Mouse (Mus musculus) activated CD4-positive, CD25-positive, alpha-beta regulatory T cell, adult 4 months (primary cell): ENCODE measurements around the gene Pom121l2. TPM values are rescaled to one million over a fixed set of nuclear protein-coding genes. Genes with fewer than 3 reads are reported as not detected.

Experiments
- ATAC-seq: one replicate; pipeline ENCODE4 v1.8.0; 2017
- polyA plus RNA-seq, 2 experiments: library from polyadenylated mRNA; unstranded; fragments of 100-300 nt; shearing (Covaris generic); gene quantifications; one replicate each; pipeline ENCODE4 v1.2.1; 2017

Gene Pom121l2
- polyA plus RNA-seq, result not detected

GRCm38 (mm10) chr13:21980981-21981802 is at the start of gene Pom121l2:
TSS of gene Pom121l2 (plus strand) at chr13:21981194.
- no peak for ATAC-seq

- ATAC-seq, result no peak
Measured at GRCm38 (mm10) chr13:21931740-21932139, 49.3 kb upstream of the Pom121l2 start.

GRCm38 (mm10) chr13:21933626-21934548 is 47.1 kb upstream of the Pom121l2 start:
- no peak for ATAC-seq

- no peak for ATAC-seq
Measured at GRCm38 (mm10) chr13:21934982-21935791, 45.8 kb upstream of the Pom121l2 start.

DNA sequence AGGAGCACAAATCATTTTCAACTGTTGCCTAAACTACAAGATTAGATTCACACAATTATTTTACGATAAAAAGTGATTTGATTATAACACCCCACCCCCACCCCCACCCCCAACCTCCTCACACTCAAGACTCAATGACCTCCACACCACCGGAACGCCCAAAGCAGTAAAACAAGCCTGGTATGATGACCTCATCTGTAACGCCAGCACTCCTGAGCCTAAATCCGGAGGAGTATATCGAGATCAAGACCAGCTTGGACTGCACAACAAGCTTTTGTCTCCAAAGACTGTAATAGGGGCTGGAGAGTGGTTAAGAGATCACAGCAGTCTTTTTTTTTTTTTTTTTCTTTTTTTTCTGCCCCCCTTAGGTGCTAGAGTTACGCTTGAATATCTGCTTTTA is 45.2 kb upstream of the Pom121l2 start:
- no peak for ATAC-seq

- ATAC-seq, result no peak
Measured at GRCm38 (mm10) chr13:21936968-21937367, 44.0 kb upstream of the Pom121l2 start.

- peak; percentile 72 for ATAC-seq
Measured at GRCm38 (mm10) chr13:21940213-21940612, 40.8 kb upstream of the Pom121l2 start.

DNA sequence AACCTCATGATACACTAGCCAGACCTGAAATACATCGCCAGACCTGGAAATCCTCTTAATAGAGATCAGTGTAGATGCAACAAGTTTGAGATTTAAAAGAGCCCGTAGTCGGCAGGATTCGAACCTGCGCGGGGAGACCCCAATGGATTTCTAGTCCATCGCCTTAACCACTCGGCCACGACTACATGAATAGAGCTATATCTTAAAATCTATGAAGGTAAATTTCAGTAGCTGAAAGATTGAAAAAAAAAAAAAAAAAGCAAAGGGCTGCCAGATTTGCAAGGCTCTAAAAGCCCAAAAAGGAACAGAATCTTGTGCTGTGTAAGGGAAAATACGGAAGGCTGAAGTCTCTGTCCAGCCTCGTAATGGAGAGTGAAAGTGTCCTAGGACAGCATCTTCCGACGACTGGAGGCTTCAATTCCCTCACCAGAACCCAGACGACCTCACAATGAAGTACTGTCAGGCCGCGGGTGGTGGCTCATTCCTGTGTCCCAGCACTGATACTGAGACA is 40.1 kb upstream of the Pom121l2 start:
- peak; percentile 41 for ATAC-seq

DNA sequence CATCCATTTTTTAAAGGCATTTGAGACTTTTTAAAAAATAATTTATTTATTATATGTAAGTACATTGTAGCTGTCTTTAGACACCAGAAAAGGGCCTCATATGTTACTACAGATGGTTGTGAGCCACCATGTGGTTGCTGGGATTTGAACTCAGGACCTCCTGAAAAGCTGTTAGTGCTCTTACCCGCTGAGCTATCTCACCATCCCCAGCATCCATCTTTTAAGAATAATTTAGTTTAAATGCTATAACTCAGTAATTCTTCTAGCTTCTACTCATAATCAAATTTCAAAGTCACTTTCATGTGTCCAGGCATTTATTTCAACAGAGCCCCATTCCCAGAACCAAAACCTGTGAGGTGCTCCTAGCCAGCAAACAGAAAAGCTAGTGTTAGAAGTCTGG is 37.4 kb upstream of the Pom121l2 start:
- ATAC-seq, result no peak

GRCm38 (mm10) chr13:21944592-21944925 is 36.4 kb upstream of the Pom121l2 start:
- ATAC-seq, result no peak

- ATAC-seq, result peak; percentile 45
Measured at GRCm38 (mm10) chr13:21944926-21945740, 35.9 kb upstream of the Pom121l2 start, which contains the start of gene Zfp184. TSS of gene Zfp184 (plus strand) at chr13:21945094.

- no peak for ATAC-seq
Measured at GRCm38 (mm10) chr13:21969269-21969668, 11.7 kb upstream of the Pom121l2 start.

DNA sequence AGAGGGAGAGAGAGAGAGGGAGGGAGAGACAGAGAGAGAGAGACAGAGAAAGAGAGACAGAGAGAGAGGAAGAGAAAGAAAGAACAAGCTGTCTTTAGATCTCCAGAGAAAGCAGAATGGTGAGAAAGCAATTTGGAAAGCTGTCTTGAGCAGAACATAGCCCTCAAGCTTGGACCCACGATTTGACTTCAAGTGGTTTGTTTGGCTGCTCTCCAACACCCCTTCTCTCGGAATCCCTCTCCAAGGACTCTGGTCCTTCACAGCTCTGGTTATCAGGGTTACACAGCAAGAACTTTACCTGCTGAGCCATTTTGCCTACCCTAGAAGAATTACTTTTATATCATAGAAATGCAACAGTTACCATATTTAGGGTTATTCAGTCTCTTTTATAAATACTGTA is 11.2 kb upstream of the Pom121l2 start:
- no peak for ATAC-seq

- ATAC-seq, result no peak
Measured at GRCm38 (mm10) chr13:21971641-21972040, 9.4 kb upstream of the Pom121l2 start.

DNA sequence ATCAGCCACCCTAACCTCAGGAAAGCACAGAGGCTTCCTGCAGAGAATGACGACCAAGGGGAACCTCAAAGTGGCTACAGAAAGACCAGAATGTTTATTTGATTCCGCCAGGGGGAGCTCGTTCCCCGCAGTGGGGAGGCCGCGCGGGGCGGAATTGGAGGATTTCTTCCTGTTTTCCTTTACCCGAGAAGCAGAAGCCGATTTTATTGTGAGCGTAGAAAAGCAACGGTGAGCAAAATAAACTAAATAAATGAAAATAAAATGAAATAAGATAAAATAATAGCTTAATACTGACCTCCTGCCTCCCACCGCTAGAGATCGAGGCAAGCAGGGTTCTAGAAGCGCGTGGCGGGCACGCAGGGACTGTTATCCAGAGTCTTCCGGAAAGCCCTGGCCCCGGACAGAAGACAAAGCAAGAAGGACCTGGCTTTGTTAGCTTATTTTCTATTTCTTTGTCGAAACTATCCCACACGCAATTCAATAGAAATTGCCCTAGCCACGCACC is 6.7 kb upstream of the Pom121l2 start:
- peak; percentile 57 for ATAC-seq

DNA sequence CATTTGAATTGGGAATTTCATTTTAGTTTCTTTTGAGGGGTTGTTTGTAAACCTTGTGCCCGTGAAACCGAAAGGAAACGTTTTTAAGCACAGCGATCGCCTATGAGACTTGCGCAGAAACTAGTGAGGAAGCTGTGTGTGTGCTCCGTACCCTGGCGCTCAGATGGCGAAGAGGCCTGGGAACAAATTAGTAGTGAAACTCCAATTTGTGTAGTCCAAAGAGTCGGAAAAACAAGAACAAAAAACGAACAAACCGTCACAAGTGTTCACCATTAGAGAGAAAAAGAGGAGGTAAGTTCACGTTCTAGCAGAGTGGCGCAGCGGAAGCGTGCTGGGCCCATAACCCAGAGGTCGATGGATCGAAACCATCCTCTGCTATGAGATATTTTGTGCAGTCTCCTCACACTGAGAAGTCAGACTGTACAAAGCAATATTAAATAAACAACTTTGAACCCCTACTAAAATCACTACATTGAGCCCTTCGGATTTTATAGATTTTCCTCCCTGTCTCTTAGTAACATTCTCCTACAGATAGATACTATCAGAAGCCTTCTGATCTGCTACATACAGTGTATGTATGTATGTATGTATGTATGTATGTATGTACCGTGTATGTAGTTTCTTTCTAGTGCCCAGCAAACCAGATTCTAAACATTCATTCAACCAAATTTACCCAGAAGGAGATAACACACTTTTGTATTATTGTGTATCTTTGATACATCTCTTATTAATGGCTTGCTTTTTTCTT is 6.1 kb upstream of the Pom121l2 start:
- peak; percentile 87 for ATAC-seq

GRCm38 (mm10) chr13:21981803-21982193 is 804 bp downstream of the Pom121l2 start:
- ATAC-seq, result no peak

DNA sequence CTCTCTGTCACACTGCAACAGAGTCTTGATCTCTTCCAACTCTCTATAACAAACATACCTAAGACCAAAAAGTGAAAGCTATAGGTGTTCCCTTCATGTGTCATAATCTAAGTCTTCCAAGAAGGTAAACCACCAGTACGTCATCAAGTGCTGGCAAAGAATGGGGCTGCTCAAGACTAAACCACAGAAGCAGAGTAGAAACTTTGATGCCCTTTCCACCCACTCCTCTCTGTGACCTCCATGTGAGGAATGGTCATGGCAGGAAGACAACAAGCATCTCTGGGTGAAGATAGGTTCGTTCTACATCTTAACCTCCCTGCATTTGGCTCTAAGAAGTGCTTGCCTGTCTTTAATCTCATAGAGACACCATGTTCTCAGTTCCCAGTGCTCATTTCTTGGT is 3.5 kb downstream of the Pom121l2 start:
- ATAC-seq, result no peak

DNA sequence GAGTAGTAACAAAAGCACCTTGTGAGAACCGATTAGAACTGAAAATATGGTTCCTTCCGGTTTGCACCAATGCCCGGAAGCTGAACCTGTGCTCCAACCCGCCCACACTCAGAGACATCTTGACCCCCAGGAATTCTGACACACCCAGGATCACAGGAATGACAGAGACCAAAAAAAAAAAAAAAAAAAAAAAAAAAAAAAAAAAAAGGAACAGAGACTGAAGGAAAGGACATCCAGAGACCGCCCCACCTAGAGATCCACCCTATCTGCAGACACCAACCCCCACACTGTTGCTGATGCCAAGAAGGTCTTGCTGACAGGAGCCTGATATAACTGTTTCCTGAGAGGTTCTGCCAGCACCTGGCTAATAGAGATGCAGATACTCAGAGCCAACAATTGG is 11.6 kb downstream of the Pom121l2 start:
- no peak for ATAC-seq

- ATAC-seq, result no peak
Measured at GRCm38 (mm10) chr13:21993957-21994738, 13.2 kb downstream of the Pom121l2 start.
